Mouse (Mus musculus): ENCODE measurements around the gene Mamdc4. TPM values are rescaled to one million over a fixed set of nuclear protein-coding genes. Genes with fewer than 3 reads are reported as not detected.

The Mamdc4 gene
- polyA plus RNA-seq, 1 experiment from 2014 or later, result 1.8 TPM

GRCm38 (mm10) chr2:25541644-25542367, 32.8 kb downstream of the Mamdc4 start:
- H3K4me2 ChIP-seq (ENCODE audit: low read length), result no peak overlapping the region
- H3K9me3 ChIP-seq (ENCODE audit: control insufficient read depth, low read length), result no peaks in the 10 kb centered on the region
- no peaks in the 10 kb centered on the region for H3K36me3 ChIP-seq (ENCODE audit: control insufficient read depth, insufficient read depth, low read length)
- H3K9ac ChIP-seq (ENCODE audit: low read depth, low read length), result no peak overlapping the region
- no peak for ATAC-seq
- WGBS, result 89% methylated on average over 10 of the region's 10 CpGs
- no peak overlapping the region for H3K27ac ChIP-seq (ENCODE audit: low read depth, low read length)
- no peak overlapping the region for H3K4me3 ChIP-seq (ENCODE audit: low read length)
- peaks cover 5% of the 10 kb centered on the region for H3K4me1 ChIP-seq (ENCODE audit: control insufficient read depth, insufficient read depth, low read depth, low read length)
- no peaks in the 10 kb centered on the region for H3K27me3 ChIP-seq (replicated peaks; ENCODE audit: control insufficient read depth, insufficient read depth, low read length)

GRCm38 (mm10) chr2:25540541-25540948, 34.1 kb downstream of the Mamdc4 start:
- Histone ChIP-seq H3K4me2 (ENCODE audit: low read length) (no peak overlapping the region), H3K9ac (ENCODE audit: low read depth, low read length) (no peak overlapping the region), H3K4me1 (ENCODE audit: control insufficient read depth, insufficient read depth, low read depth, low read length) (no peaks in the 10 kb centered on the region), H3K4me3 (ENCODE audit: low read length) (no peak overlapping the region), H3K36me3 (ENCODE audit: control insufficient read depth, insufficient read depth, low read length) (no peaks in the 10 kb centered on the region), H3K9me3 (ENCODE audit: control insufficient read depth, low read length) (no peaks in the 10 kb centered on the region), H3K27ac (ENCODE audit: low read depth, low read length) (no peak overlapping the region), H3K27me3 (replicated peaks; ENCODE audit: control insufficient read depth, insufficient read depth, low read length) (no peaks in the 10 kb centered on the region)
- 98% methylated on average over 4 of the region's 4 CpGs for WGBS
- ATAC-seq, result no peak

DNA sequence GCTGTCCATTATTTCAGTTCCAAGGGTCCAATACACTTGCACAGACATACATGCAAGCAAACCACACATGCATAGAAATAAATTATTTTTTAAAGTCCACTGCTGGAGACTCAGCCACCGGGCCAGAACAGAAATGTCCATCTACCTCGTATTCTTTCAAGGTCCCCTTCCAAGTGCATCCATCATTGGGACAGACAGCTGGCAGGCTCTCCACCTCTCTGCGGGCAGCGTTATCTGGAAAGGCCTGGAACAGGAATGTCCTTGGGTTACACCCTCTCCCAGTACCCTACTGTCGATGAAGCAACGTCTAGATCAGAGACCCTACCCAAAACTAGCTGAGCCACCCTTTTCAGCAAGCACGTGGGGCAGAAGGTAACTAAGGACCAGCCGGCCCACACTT, 38.1 kb downstream of the Mamdc4 start:
- H3K4me2 ChIP-seq (ENCODE audit: low read length), result no peak overlapping the region
- no peak overlapping the region for H3K9ac ChIP-seq (ENCODE audit: low read depth, low read length)
- H3K27ac ChIP-seq (ENCODE audit: low read depth, low read length), result no peak overlapping the region
- WGBS, result 92% methylated on average over 8 of the region's 8 CpGs
- H3K27me3 ChIP-seq (replicated peaks; ENCODE audit: control insufficient read depth, insufficient read depth, low read length), result no peaks in the 10 kb centered on the region
- H3K4me3 ChIP-seq (ENCODE audit: low read length), result no peak overlapping the region
- no peaks in the 10 kb centered on the region for H3K4me1 ChIP-seq (ENCODE audit: control insufficient read depth, insufficient read depth, low read depth, low read length)
- H3K36me3 ChIP-seq (ENCODE audit: control insufficient read depth, insufficient read depth, low read length), result no peaks in the 10 kb centered on the region
- no peak for ATAC-seq
- no peaks in the 10 kb centered on the region for H3K9me3 ChIP-seq (ENCODE audit: control insufficient read depth, low read length)

DNA sequence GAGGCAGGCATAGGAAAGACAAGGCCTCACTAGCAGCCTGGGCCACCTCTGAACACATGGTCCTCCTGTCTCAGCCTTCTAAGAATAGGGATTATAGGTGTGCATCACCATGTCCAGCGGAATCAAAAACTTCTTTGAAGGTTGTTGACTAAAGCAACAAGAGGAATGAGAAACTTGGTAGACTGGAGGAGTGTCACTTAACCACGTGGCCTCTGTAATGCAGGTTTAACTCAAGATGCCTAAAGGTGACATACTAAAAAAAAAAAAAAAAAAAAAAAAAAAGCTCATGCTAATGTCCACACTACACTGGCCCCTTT, 39.8 kb downstream of the Mamdc4 start:
- Histone ChIP-seq H3K4me3 (ENCODE audit: low read length) (no peak overlapping the region), H3K9ac (ENCODE audit: low read depth, low read length) (no peak overlapping the region), H3K27me3 (replicated peaks; ENCODE audit: control insufficient read depth, insufficient read depth, low read length) (no peaks in the 10 kb centered on the region), H3K36me3 (ENCODE audit: control insufficient read depth, insufficient read depth, low read length) (peaks cover 2% of the 10 kb centered on the region; the same call in 1 of the 2 replicates), H3K9me3 (ENCODE audit: control insufficient read depth, low read length) (no peaks in the 10 kb centered on the region), H3K27ac (ENCODE audit: low read depth, low read length) (no peak overlapping the region), H3K4me1 (ENCODE audit: control insufficient read depth, insufficient read depth, low read depth, low read length) (no peaks in the 10 kb centered on the region), H3K4me2 (ENCODE audit: low read length) (no peak overlapping the region)
- 97% methylated on average over 2 of the region's 2 CpGs for WGBS
- ATAC-seq, result no peak

- H3K4me3 ChIP-seq (ENCODE audit: low read length), result no peak overlapping the region
- H3K4me2 ChIP-seq (ENCODE audit: low read length), result no peak overlapping the region
- H3K4me1 ChIP-seq (ENCODE audit: control insufficient read depth, insufficient read depth, low read depth, low read length), result no peaks in the 10 kb centered on the region
- ATAC-seq, result peak; percentile 70; the same call in 1 of the 2 replicates
- H3K36me3 ChIP-seq (ENCODE audit: control insufficient read depth, insufficient read depth, low read length), result peaks cover 4% of the 10 kb centered on the region; the same call in 1 of the 2 replicates
- H3K9ac ChIP-seq (ENCODE audit: low read depth, low read length), result no peak overlapping the region
- H3K9me3 ChIP-seq (ENCODE audit: control insufficient read depth, low read length), result no peaks in the 10 kb centered on the region
- H3K27me3 ChIP-seq (replicated peaks; ENCODE audit: control insufficient read depth, insufficient read depth, low read length), result no peaks in the 10 kb centered on the region
- no peak overlapping the region for H3K27ac ChIP-seq (ENCODE audit: low read depth, low read length)
- WGBS, result 96% methylated on average over 3 of the region's 3 CpGs
Observed at GRCm38 (mm10) chr2:25534178-25534865, 40.3 kb downstream of the Mamdc4 start.

DNA sequence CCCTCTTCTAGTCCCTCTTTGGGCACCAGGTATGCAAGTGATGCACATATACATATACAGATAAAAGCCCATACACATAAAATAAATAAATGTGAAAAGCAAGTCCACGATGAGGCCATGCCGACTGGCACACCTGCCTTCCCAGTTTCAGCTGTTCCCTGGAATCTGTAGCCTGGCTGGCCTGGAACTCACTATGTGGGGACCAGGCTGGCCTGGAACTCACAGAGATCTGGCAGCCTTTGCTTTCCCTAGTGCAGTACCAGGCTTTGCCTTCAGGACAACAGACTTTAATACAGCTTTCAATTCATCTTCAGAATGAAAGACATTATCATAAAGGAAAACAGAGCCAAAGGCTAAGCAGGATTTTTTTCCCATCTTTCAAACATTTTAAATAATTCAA, 40.9 kb downstream of the Mamdc4 start:
- H3K4me2 ChIP-seq (ENCODE audit: low read length), result no peak overlapping the region
- no peak overlapping the region for H3K9ac ChIP-seq (ENCODE audit: low read depth, low read length)
- 92% methylated on average over 2 of the region's 2 CpGs for WGBS
- no peaks in the 10 kb centered on the region for H3K4me1 ChIP-seq (ENCODE audit: control insufficient read depth, insufficient read depth, low read depth, low read length)
- no peaks in the 10 kb centered on the region for H3K9me3 ChIP-seq (ENCODE audit: control insufficient read depth, low read length)
- no peaks in the 10 kb centered on the region for H3K27me3 ChIP-seq (replicated peaks; ENCODE audit: control insufficient read depth, insufficient read depth, low read length)
- H3K36me3 ChIP-seq (ENCODE audit: control insufficient read depth, insufficient read depth, low read length), result peaks cover 5% of the 10 kb centered on the region; the same call in 1 of the 2 replicates
- H3K4me3 ChIP-seq (ENCODE audit: low read length), result no peak overlapping the region
- no peak for ATAC-seq
- H3K27ac ChIP-seq (ENCODE audit: low read depth, low read length), result no peak overlapping the region

- 92% methylated on average over 9 of the region's 9 CpGs for WGBS
- no peak for ATAC-seq
- H3K9ac ChIP-seq (ENCODE audit: low read depth, low read length), result no peak overlapping the region
- peaks cover 26% of the 10 kb centered on the region for H3K36me3 ChIP-seq (ENCODE audit: control insufficient read depth, insufficient read depth, low read length)
- H3K27ac ChIP-seq (ENCODE audit: low read depth, low read length), result no peak overlapping the region
- H3K4me2 ChIP-seq (ENCODE audit: low read length), result no peak overlapping the region
- no peaks in the 10 kb centered on the region for H3K27me3 ChIP-seq (replicated peaks; ENCODE audit: control insufficient read depth, insufficient read depth, low read length)
- H3K9me3 ChIP-seq (ENCODE audit: control insufficient read depth, low read length), result no peaks in the 10 kb centered on the region
- no peaks in the 10 kb centered on the region for H3K4me1 ChIP-seq (ENCODE audit: control insufficient read depth, insufficient read depth, low read depth, low read length)
- no peak overlapping the region for H3K4me3 ChIP-seq (ENCODE audit: low read length)
Observed at GRCm38 (mm10) chr2:25526510-25527302, 47.9 kb downstream of the Mamdc4 start.
